Mouse (Mus musculus) G1E (cell line): ENCODE data around the gene Ppp2ca. TPM values are rescaled to one million over a fixed set of nuclear protein-coding genes. Genes with fewer than 3 reads are reported as not detected.

Source experiments
- ATAC-seq: 2 replicates; pipeline ENCODE4 v1.8.0; 2016; ENCODE audit warnings: mild to moderate bottlenecking; ENCODE audit not compliant: insufficient number of reproducible peaks, poor library complexity, low FRiP score, severe bottlenecking; ENCODE audit errors: extremely low read depth
- DNase-seq: peaks from one replicate; pipeline ENCODE4 v3.0.0; 2012; ENCODE audit warnings: low spot score
- H3K27me3 ChIP-seq: 2 replicates; pipeline ENCODE4 v1.6.1; 2012; ENCODE audit warnings: mild to moderate bottlenecking, low read length, inconsistent platforms; ENCODE audit not compliant: insufficient read depth
- H3K36me3 ChIP-seq: replicated peaks from 2 replicates; pipeline ENCODE3; 2012; ENCODE audit warnings: mild to moderate bottlenecking, inconsistent platforms
- H3K4me1 ChIP-seq: 2 replicates; pipeline ENCODE4 v1.6.1; 2012; ENCODE audit warnings: low read depth, low read length, inconsistent platforms, mixed read lengths; ENCODE audit not compliant: insufficient read depth
- H3K4me3 ChIP-seq: 2 replicates; pipeline ENCODE4 v1.5.1; 2012; ENCODE audit warnings: low read depth, mild to moderate bottlenecking, inconsistent platforms, low read length, moderate library complexity, mixed read lengths
- H3K9me3 ChIP-seq: replicated peaks from 2 replicates; pipeline ENCODE4 v1.6.1; 2012; ENCODE audit warnings: inconsistent platforms
- CTCF ChIP-seq: IDR thresholded peaks from 2 replicates; pipeline ENCODE4 v1.5.1; 2012; ENCODE audit warnings: low read depth, low read length, inconsistent platforms, mixed read lengths
- GATA1 ChIP-seq: IDR thresholded peaks from 2 replicates; pipeline ENCODE4 v1.6.1; 2012; ENCODE audit warnings: borderline replicate concordance, low read length, inconsistent platforms, mixed read lengths
- GATA2 ChIP-seq: IDR thresholded peaks from 2 replicates; pipeline ENCODE4 v1.6.1; 2012; ENCODE audit warnings: low read depth, low read length, inconsistent platforms, borderline replicate concordance
- POLR2AphosphoS5 ChIP-seq: IDR thresholded peaks from 2 replicates; pipeline ENCODE4 v1.6.1; 2012; ENCODE audit warnings: low read depth, low read length, inconsistent platforms; ENCODE audit not compliant: insufficient replicate concordance
- TAL1 ChIP-seq: conservative IDR thresholded peaks from 2 replicates; pipeline ENCODE4 v1.6.1; 2012; ENCODE audit warnings: low read depth, low read length, inconsistent platforms, mixed read lengths
- polyA plus RNA-seq: library from polyadenylated mRNA; stranded (reverse); fragments of >175 nt; gene quantifications from 2 replicates; pipeline ENCODE4 v1.2.3, GENCODE M21; 2012
- total RNA-seq, 2 experiments: library from RNA; stranded (forward) in 1 of 2; stranded (reverse) in 1 of 2; fragments of 200-1000 nt in 1 of 2; fragments of >200 nt in 1 of 2; fragmentation: Nextera tagmentation in 1 of 2; gene quantifications; 2 replicates each; pipeline ENCODE4 v1.2.3; 2014 to 2017

Ppp2ca gene
- total and polyA plus RNA-seq, 3 experiments: 16.4 to 109 (median 101) TPM

GRCm38 (mm10) chr11:52089291-52089690 is 9.2 kb upstream of the Ppp2ca start:
- no peak for TF ChIP-seq CTCF
- TF ChIP-seq GATA2: no peak
- no peak for TF ChIP-seq GATA1
- no peak for TF ChIP-seq TAL1
- no peak for TF ChIP-seq POLR2AphosphoS5
- ATAC-seq (no peak), DNase-seq (no peak)
- no peaks in the 10 kb centered on the region for H3K36me3 ChIP-seq
- H3K4me3 ChIP-seq: no peak overlapping the region
- no peaks in the 10 kb centered on the region for H3K9me3 ChIP-seq
- H3K27me3 ChIP-seq: peaks cover 46% of the 10 kb centered on the region
- H3K4me1 ChIP-seq: peaks cover 10% of the 10 kb centered on the region; the same call in 1 of the 2 replicates

- no peak for TF ChIP-seq TAL1
- no peak for TF ChIP-seq GATA2
- TF ChIP-seq POLR2AphosphoS5: no peak
- Histone ChIP-seq H3K27me3 (peaks cover 38% of the 10 kb centered on the region), H3K9me3 (no peaks in the 10 kb centered on the region), H3K4me1 (peaks cover 10% of the 10 kb centered on the region; the same call in 1 of the 2 replicates), H3K4me3 (no peak overlapping the region), H3K36me3 (no peaks in the 10 kb centered on the region)
- ATAC-seq (no peak), DNase-seq (no peak)
Measured at GRCm38 (mm10) chr11:52091261-52091660, 7.2 kb upstream of the Ppp2ca start.

- Histone ChIP-seq H3K4me1 (peaks cover 22% of the 10 kb centered on the region), H3K36me3 (no peaks in the 10 kb centered on the region), H3K27me3 (peaks cover 22% of the 10 kb centered on the region), H3K9me3 (no peaks in the 10 kb centered on the region), H3K4me3 (no peak overlapping the region)
- no peak for DNase-seq
- TF ChIP-seq CTCF: no peak
- no peak for TF ChIP-seq TAL1
- no peak for TF ChIP-seq GATA2
- TF ChIP-seq GATA1: no peak
- TF ChIP-seq POLR2AphosphoS5: no peak
- ATAC-seq: no peak
Measured at GRCm38 (mm10) chr11:52094568-52094967, 3.9 kb upstream of the Ppp2ca start.

GRCm38 (mm10) chr11:52097016-52097415 is 1.5 kb upstream of the Ppp2ca start:
- TF ChIP-seq GATA1 (no peak), POLR2AphosphoS5 (no peak), GATA2 (no peak), TAL1 (no peak), CTCF (no peak)
- no peaks in the 10 kb centered on the region for H3K9me3 ChIP-seq
- peaks cover 18% of the 10 kb centered on the region for H3K36me3 ChIP-seq
- H3K4me3 ChIP-seq: no peak overlapping the region
- ATAC-seq: no peak
- H3K27me3 ChIP-seq: peaks cover 11% of the 10 kb centered on the region
- H3K4me1 ChIP-seq: peaks cover 37% of the 10 kb centered on the region
- DNase-seq: no peak

- no peaks in the 10 kb centered on the region for H3K9me3 ChIP-seq
- H3K36me3 ChIP-seq: peaks cover 19% of the 10 kb centered on the region
- peaks cover 9% of the 10 kb centered on the region for H3K27me3 ChIP-seq
- ATAC-seq (no peak), DNase-seq (no peak)
- H3K4me3 ChIP-seq: no peak overlapping the region; the same call in 1 of the 2 replicates
- H3K4me1 ChIP-seq: peaks cover 43% of the 10 kb centered on the region
- TF ChIP-seq CTCF: no peak
- no peak for TF ChIP-seq GATA1
- TF ChIP-seq POLR2AphosphoS5: no peak
- no peak for TF ChIP-seq GATA2
- no peak for TF ChIP-seq TAL1
Measured at GRCm38 (mm10) chr11:52097596-52097995, 885 bp upstream of the Ppp2ca start.

DNA sequence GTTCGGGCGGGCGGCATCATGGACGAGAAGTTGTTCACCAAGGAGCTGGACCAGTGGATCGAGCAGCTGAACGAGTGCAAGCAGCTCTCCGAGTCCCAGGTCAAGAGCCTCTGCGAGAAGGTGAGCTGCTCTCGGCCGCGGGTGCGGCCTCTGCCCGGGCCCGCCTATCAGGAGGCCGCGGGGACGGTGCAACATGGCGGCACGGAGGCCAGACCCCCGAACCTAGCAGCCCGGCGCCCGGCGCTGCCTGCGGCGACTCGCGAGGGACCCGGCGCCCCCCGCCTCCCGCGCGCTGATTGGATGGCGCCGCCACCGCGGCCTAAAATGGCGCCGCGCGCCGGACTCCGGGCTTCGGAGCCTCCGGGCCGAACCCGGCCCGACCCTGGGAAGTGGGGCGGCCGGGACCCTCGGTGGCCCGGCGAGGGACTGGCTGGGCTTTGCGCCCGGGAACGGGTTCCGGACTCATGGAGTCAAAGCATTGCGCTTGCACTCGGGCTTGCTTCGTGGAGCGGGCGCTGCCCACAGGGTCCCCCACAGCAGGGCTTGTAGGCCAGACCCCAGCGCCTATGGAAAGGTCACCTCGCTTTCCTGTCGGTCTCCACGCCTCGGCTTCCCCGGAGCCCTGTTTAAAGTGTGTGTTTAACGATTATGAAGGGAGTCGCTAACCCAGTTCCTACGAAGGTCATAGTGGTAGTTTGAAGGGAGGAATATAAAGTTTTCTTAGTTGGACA is 715 bp downstream of the Ppp2ca start:
- TF ChIP-seq POLR2AphosphoS5 (no peak), GATA2 (no peak), GATA1 (no peak), CTCF (no peak), TAL1 (no peak)
- H3K27me3 ChIP-seq: no peaks in the 10 kb centered on the region
- H3K4me3 ChIP-seq: peak overlapping the region; percentile 97
- H3K9me3 ChIP-seq: no peaks in the 10 kb centered on the region
- ATAC-seq: no peak
- peaks cover 24% of the 10 kb centered on the region for H3K36me3 ChIP-seq
- DNase-seq: peak; percentile 78
- H3K4me1 ChIP-seq: peaks cover 49% of the 10 kb centered on the region

GRCm38 (mm10) chr11:52099771-52100219 is 1.3 kb downstream of the Ppp2ca start:
- Histone ChIP-seq H3K27me3 (no peaks in the 10 kb centered on the region), H3K9me3 (no peaks in the 10 kb centered on the region), H3K4me3 (peak overlapping the region; percentile 97), H3K36me3 (peaks cover 29% of the 10 kb centered on the region), H3K4me1 (peaks cover 54% of the 10 kb centered on the region)
- ATAC-seq (no peak), DNase-seq (peak; percentile 3)
- TF ChIP-seq TAL1: no peak
- TF ChIP-seq GATA2: no peak
- no peak for TF ChIP-seq POLR2AphosphoS5
- TF ChIP-seq GATA1: no peak
- no peak for TF ChIP-seq CTCF
